Mouse (Mus musculus): ENCODE results near the gene Asb15. TPM values are rescaled to one million over a fixed set of nuclear protein-coding genes. Genes with fewer than 3 reads are reported as not detected.

Asb15 gene
- polyA plus RNA-seq, 1 experiment from 2014 or later = not detected

- H3K9me3 ChIP-seq (ENCODE audit: control insufficient read depth, low read length) = no peaks in the 10 kb centered on the region
- no peak overlapping the region for H3K9ac ChIP-seq (replicated peaks; ENCODE audit: low read depth, low read length)
- H3K4me2 ChIP-seq (ENCODE audit: low read depth, low read length) = no peak overlapping the region
- H3K27ac ChIP-seq (ENCODE audit: low read depth, low read length) = no peak overlapping the region
- 0 out of 2 replicates have a peak, but pooled peaks cover 13% of the 10 kb centered on the region for H3K36me3 ChIP-seq (ENCODE audit: control insufficient read depth, insufficient read depth, low read length)
- no peaks in the 10 kb centered on the region for H3K27me3 ChIP-seq (ENCODE audit: control insufficient read depth, insufficient read depth, low read length)
- no peak overlapping the region for H3K4me3 ChIP-seq (ENCODE audit: low read depth, low read length)
- 93% methylated on average over 2 of the region's 2 CpGs for WGBS
- ATAC-seq (ENCODE audit: low read depth) = no peak
- H3K4me1 ChIP-seq (ENCODE audit: control insufficient read depth, insufficient read depth, low read length) = no peaks in the 10 kb centered on the region
These were observed 94.2 kb downstream of the Asb15 start for GRCm38 (mm10) chr6:24622098-24622497.

Other genes with a start within 250 kb of the Asb15 start
- gene Iqub, start 13.1 kb upstream of the Asb15 start, polyA plus RNA-seq (2014; fragmentation: Nextera tagmentation; extraction: Ambion mirVana) = 1.6 TPM in 2 replicates
- 452 and 485 TPM in 2 replicates for gene Ndufa5, start 131 bp upstream of the Asb15 start, polyA plus RNA-seq (2014; fragmentation: Nextera tagmentation; extraction: Ambion mirVana)
- gene Lmod2, start 69.6 kb downstream of the Asb15 start, polyA plus RNA-seq (2014; fragmentation: Nextera tagmentation; extraction: Ambion mirVana) = not detected in 2 replicates
- gene Wasl, start 136.9 kb downstream of the Asb15 start, polyA plus RNA-seq (2014; fragmentation: Nextera tagmentation; extraction: Ambion mirVana) = 53.4 and 53.6 TPM in 2 replicates
- gene Hyal6, start 205.1 kb downstream of the Asb15 start, polyA plus RNA-seq (2014; fragmentation: Nextera tagmentation; extraction: Ambion mirVana) = not detected in 2 replicates
- not detected in 2 replicates for gene Hyal4, start 220.2 kb downstream of the Asb15 start, polyA plus RNA-seq (2014; fragmentation: Nextera tagmentation; extraction: Ambion mirVana)